Mouse (Mus musculus) stomach, embryonic 16.5 days (tissue): ENCODE measurements around the gene Brd3os. TPM values are rescaled to one million over a fixed set of nuclear protein-coding genes. Genes with fewer than 3 reads are reported as not detected.

Experiments
- ATAC-seq: fragments of 200-750 bp; cut with Nextera tagmentation; 2 replicates; pipeline ENCODE4 v1.8.0; 2017; ENCODE audit warnings: moderate number of reproducible peaks, moderate TSS enrichment; ENCODE audit not compliant: insufficient read depth, low FRiP score
- H3K27ac ChIP-seq: fragments of 300-500 bp; sonication (generic); 2 replicates; pipeline ENCODE4 v1.5.1; 2014; ENCODE audit warnings: low read length
- H3K27me3 ChIP-seq: fragments of 300-500 bp; sonication (generic); 2 replicates; pipeline ENCODE4 v1.6.1; 2014; ENCODE audit warnings: low read length, control low read depth, mixed read lengths; ENCODE audit not compliant: control insufficient read depth, insufficient read depth
- H3K36me3 ChIP-seq: fragments of 300-500 bp; sonication (generic); 2 replicates; pipeline ENCODE4 v1.6.1; 2014; ENCODE audit warnings: low read length; ENCODE audit not compliant: control insufficient read depth, insufficient read depth
- H3K4me1 ChIP-seq: fragments of 300-500 bp; sonication (generic); 2 replicates; pipeline ENCODE4 v1.6.1; 2014; ENCODE audit warnings: low read length, control low read depth, mixed read lengths; ENCODE audit not compliant: control insufficient read depth, insufficient read depth
- H3K4me2 ChIP-seq: fragments of 300-500 bp; sonication (generic); 2 replicates; pipeline ENCODE4 v1.6.1; 2014; ENCODE audit warnings: low read depth, low read length, mixed read lengths
- H3K4me3 ChIP-seq: fragments of 300-500 bp; sonication (generic); replicated peaks from 2 replicates; pipeline ENCODE4 v1.5.1; 2014; ENCODE audit warnings: mild to moderate bottlenecking, low read length
- H3K9ac ChIP-seq: fragments of 300-500 bp; sonication (generic); 2 replicates; pipeline ENCODE4 v1.6.1; 2014; ENCODE audit warnings: low read length
- H3K9me3 ChIP-seq: fragments of 300-500 bp; sonication (generic); replicated peaks from 2 replicates; pipeline ENCODE4 v1.6.1; 2016; ENCODE audit warnings: low read length, control low read depth; ENCODE audit not compliant: control insufficient read depth
- WGBS: fragments of 180-500 bp; shearing (Covaris S2); extraction: QIAGEN DNeasy Blood & Tissue Kit; methylation state at CpG from one replicate; pipeline ENCODE4 v1.1.7; 2014; 5-methylcytosine and 5-hydroxymethylcytosine counted together
- polyA plus RNA-seq: library from polyadenylated mRNA; unstranded; fragments of >200 nt; fragmentation: Nextera tagmentation; extraction: Ambion mirVana; gene quantifications from 2 replicates; pipeline ENCODE4 v1.2.1, GENCODE M21; 2015

Gene Brd3os
- polyA plus RNA-seq, 1 experiment from 2014 or later, result 7.7 TPM

DNA sequence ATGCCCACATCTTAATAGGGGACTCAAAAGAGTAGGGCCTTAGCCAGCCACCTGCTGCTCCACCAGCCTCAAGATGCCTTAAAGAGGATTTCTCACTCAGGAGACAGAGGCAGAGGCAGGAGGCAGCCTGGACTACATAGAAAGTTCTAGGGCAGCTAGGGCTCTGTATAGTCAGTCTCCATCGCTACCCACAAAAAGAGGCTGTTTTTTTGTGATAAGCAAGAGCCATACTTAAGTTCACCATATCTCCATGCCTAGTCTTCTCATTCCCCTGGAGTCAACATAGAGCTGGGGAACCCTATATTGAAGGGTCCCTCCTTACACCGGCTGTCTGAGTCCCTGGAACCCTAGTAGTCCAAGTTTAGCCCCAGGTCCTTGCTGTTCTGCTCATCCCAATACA, 28.4 kb downstream of the Brd3os start:
- 87% methylated on average over 2 of the region's 2 CpGs for WGBS
- H3K27ac ChIP-seq, result no peak overlapping the region
- H3K4me2 ChIP-seq, result no peak overlapping the region
- no peaks in the 10 kb centered on the region for H3K9me3 ChIP-seq
- H3K4me1 ChIP-seq, result peaks cover 39% of the 10 kb centered on the region
- H3K4me3 ChIP-seq, result no peak overlapping the region
- ATAC-seq, result no peak
- no peaks in the 10 kb centered on the region for H3K27me3 ChIP-seq
- no peak overlapping the region for H3K9ac ChIP-seq
- no peaks in the 10 kb centered on the region for H3K36me3 ChIP-seq

DNA sequence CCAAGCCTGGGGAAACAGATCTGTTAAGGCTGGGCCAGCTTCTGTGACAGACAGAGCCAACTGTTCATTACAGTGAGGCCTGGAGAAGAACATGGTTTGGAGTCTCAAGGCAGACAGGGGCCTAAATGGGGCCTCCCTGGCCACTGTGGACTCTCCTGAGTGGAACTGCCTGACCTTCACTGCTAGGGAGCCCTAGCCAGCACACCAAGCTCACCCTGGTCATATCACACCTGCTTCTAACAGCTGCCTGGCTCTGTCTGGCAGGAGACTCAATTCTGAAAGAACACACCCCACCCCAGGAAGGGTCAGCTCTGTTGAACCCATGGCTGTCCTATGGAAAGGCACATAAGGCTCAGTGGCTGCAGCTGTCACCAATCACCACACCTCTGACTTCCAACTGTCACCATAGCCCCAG, 29.1 kb downstream of the Brd3os start:
- H3K4me3 ChIP-seq, result no peak overlapping the region
- H3K9me3 ChIP-seq, result no peaks in the 10 kb centered on the region
- H3K36me3 ChIP-seq, result no peaks in the 10 kb centered on the region
- H3K4me1 ChIP-seq, result peaks cover 39% of the 10 kb centered on the region
- no peak overlapping the region for H3K9ac ChIP-seq
- H3K27ac ChIP-seq, result no peak overlapping the region
- ATAC-seq, result no peak
- H3K4me2 ChIP-seq, result no peak overlapping the region
- no peaks in the 10 kb centered on the region for H3K27me3 ChIP-seq

DNA sequence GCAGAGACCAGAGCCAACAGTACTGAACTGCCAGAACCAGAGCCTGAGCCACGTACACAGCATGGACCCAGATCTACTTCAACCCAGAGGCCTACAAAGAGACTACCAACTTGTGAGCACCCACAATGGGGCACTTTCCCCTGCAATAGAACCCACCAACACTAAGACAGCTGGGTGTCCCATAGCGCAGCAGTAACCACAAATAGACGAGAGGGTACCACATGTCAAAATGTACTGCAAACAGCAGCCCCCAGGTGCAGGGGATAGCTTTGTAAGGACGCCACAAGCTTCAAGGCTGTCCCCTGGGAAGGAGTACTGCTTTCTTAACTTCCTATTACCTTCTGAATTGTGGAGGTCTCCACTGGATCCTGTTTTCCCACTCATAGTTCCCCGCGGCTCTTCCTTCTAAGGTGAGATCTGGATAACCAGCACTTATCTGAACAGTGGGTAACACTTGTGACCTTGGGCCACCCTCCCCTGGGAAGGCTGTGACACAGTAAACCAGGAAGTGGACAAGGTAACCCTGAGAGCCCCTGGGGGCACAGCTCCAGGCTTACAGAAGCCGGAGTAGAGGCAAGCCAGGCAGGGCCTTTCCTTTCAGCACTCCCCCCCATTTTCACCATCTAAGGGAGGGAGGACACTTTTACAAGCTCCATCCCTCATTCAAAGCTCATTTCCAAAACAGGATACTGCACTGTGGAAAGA, 31.1 kb downstream of the Brd3os start:
- no peak for ATAC-seq
- 47% methylated on average over 7 of the region's 7 CpGs for WGBS
- Histone ChIP-seq H3K4me3 (peak overlapping the region; percentile 97), H3K4me2 (peak overlapping the region; percentile 62), H3K9me3 (no peaks in the 10 kb centered on the region), H3K9ac (no peak overlapping the region; the same call in 1 of the 2 replicates), H3K36me3 (no peaks in the 10 kb centered on the region), H3K27ac (no peak overlapping the region), H3K4me1 (peaks cover 46% of the 10 kb centered on the region), H3K27me3 (no peaks in the 10 kb centered on the region)

DNA sequence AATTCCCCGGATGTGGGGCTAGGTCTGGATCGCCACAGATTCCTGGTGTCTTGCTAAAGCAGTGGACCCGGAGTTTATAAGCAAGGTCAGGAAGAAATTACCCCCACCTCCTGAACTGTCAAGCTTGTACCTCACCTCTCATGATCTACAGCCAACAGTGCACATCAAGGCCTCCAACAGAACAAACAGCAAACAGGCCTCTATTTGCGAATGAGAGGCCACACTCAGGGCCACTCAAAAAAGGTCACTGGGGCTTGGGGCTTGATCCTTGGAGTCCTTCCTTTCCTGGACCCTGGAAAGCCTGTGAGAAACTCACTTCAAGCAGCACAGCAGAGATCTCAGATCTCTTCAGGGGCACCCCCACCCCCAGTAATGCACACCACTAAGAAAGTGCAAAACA, 31.8 kb downstream of the Brd3os start:
- 10% methylated on average over 4 of the region's 4 CpGs for WGBS
- Histone ChIP-seq H3K27me3 (no peaks in the 10 kb centered on the region), H3K27ac (peak overlapping the region; percentile 16; the same call in 1 of the 2 replicates), H3K4me1 (peaks cover 46% of the 10 kb centered on the region), H3K4me3 (peak overlapping the region; percentile 97), H3K9me3 (no peaks in the 10 kb centered on the region), H3K4me2 (peak overlapping the region; percentile 62), H3K9ac (peak overlapping the region; percentile 96), H3K36me3 (no peaks in the 10 kb centered on the region)
- no peak for ATAC-seq

DNA sequence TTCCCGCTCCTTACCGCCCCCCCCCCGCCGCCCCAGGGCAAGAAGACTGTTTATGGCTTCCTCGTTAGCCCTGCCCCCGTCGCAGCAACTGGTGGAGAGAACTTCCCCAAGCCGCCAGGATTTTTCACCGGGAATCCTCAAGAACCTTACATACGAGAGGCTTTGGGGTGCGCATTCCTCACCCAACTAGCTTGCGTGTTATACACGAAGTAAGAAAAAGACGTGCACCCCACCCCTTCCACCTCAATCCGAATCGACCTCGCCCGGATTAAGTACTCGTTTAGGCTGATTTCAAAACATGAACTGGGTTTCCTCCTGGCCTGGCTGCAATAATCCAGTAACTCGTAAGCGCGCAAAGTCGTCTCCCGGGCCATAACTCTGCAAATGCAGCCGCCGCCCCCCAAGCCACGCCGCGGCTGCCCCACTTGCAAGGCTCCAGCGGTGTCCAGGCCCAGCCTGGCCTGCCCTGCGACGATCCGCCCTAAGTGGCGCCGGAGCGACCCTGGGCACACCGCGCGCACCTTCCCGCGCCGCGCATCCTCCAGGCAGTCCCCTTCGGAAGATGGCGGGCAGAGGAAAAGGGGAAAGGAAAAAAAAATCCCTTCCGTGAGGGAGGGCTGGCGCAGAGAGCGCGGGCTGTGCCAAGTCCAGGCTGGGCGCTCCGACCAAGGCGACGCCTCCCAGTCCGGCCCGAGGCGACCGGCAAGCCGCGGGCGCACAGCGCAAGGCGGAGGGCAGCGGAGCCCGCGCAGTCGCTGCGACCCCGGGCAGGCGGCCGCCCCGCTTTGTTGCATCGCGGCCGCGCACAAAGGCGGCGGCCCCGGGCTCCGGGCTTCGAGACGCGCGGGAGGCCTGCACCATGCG, 32.7 kb downstream of the Brd3os start:
- peak overlapping the region; percentile 97 for H3K27ac ChIP-seq
- H3K27me3 ChIP-seq, result no peaks in the 10 kb centered on the region
- ATAC-seq, result peak; percentile 23; the same call in 1 of the 2 replicates
- H3K9me3 ChIP-seq, result no peaks in the 10 kb centered on the region
- no peaks in the 10 kb centered on the region for H3K36me3 ChIP-seq
- under 1% methylated on average over 81 of the region's 84 CpGs for WGBS
- peak overlapping the region; percentile 97 for H3K4me3 ChIP-seq
- peak overlapping the region; percentile 96 for H3K9ac ChIP-seq
- peak overlapping the region; percentile 62 for H3K4me2 ChIP-seq
- H3K4me1 ChIP-seq, result peaks cover 37% of the 10 kb centered on the region; the same call in 1 of the 2 replicates

DNA sequence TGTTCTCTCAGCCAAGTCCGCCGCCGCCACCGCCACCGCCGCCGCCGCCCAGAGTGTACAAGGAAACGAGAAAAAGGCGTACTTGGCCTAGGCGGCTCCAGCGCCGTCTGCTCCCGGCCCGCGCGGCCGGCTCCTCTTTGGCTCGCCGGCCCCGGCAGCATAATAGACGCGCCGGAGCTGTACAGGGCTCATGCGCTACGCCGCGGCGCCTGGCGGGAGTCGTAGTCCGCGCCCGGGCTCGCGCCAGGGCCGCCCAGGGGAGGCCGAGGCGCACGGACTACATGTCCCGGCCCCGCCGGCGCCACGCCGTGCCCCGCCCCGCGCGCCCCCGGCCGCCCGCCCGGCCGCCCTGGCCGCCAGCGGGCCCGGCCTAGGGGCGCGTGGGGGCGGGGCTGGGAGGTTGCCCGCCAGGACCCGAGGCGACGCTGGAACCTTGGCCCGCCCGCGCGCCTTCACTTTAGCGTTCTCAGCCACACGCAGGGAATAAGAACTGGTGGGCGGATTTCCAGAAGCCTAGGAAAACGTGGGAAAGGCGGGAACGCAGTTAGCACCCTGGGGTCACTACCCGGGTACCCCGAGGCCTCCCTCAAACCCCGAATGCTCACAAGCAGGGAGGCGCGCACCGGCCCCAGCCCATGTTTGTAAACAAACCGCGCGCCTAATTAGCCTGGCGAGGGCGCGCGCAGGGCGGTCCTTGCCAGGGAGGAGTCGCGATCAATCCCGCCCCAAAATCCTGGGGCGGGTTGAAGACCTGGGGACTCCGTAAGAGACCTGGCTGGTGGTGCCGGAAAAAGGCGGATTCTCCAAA, 33.6 kb downstream of the Brd3os start:
- H3K4me2 ChIP-seq, result peak overlapping the region; percentile 62
- under 1% methylated on average over 96 of the region's 96 CpGs for WGBS
- peak overlapping the region; percentile 97 for H3K27ac ChIP-seq
- no peaks in the 10 kb centered on the region for H3K36me3 ChIP-seq
- H3K9me3 ChIP-seq, result no peaks in the 10 kb centered on the region
- H3K4me3 ChIP-seq, result peak overlapping the region; percentile 97
- peaks cover 31% of the 10 kb centered on the region; the same call in 1 of the 2 replicates for H3K4me1 ChIP-seq
- ATAC-seq, result peak; percentile 97
- peak overlapping the region; percentile 96 for H3K9ac ChIP-seq
- H3K27me3 ChIP-seq, result no peaks in the 10 kb centered on the region

DNA sequence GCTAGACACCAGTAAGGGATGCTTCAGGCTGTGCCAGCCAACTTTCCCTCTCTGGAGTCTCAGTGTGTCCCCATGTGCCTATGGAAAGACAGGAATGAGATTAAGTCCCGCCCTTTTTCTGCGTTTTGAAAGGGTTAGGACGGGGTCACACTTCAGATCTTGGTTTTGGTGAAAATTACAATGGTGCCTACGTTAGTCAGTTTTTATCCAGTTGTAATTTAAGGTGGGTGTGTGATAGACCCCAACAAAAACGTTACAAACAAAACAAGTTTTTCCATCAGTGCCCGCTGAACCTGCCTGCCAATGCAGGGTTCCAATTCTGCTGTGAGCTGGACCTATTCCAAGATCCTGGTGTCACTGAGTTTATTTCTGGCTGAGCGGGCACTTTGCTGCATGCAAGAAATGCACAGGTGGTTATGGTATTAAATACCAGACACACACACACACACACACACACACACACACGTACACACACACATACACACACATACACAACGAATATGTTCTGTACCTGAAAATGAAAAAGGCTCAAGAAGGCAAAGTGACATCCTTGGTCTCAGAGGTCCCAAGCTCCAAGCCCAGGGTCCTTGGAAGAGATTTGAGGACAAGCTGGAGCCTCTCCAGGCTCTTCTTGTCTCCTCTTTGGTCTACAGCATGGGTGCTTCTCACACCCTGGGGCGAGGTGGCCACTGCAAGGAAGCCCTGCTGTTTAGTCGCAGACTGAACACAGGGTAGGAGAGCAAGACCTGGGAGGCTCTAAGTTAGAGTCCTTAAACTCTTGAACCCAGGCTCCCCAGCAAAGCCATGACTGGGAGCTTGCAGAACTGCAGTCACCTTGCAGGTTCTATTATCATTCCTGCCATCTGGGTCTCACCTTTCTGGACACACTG, 34.4 kb downstream of the Brd3os start:
- peak overlapping the region; percentile 59 for H3K4me2 ChIP-seq
- peaks cover 26% of the 10 kb centered on the region; the same call in 1 of the 2 replicates for H3K4me1 ChIP-seq
- H3K36me3 ChIP-seq, result no peaks in the 10 kb centered on the region
- no peaks in the 10 kb centered on the region for H3K9me3 ChIP-seq
- WGBS, result 23% methylated on average over 11 of the region's 11 CpGs
- no peak for ATAC-seq
- H3K27ac ChIP-seq, result peak overlapping the region; percentile 93
- H3K27me3 ChIP-seq, result no peaks in the 10 kb centered on the region
- peak overlapping the region; percentile 97 for H3K4me3 ChIP-seq
- H3K9ac ChIP-seq, result peak overlapping the region; percentile 72

DNA sequence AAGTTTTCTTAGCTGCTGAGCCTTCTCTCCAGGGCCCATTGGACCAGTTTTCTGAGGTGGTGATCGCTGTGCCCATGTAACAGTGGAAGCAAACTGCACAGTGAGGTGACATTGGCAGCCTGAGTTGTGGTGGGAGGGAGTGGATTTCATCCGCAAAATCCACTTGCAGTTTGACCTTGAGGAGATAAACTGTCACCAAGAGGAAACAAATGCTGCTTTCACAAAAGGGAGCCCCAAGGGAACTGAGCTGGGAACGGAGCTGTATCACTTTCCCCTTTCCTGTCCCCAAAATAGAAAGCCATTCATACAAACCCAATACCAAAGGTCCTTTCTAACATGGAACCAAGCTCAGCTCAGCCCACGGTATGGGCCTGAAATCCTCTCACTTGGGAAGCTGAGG, 37.7 kb downstream of the Brd3os start:
- H3K4me3 ChIP-seq, result no peak overlapping the region
- no peak overlapping the region for H3K27ac ChIP-seq
- no peaks in the 10 kb centered on the region for H3K27me3 ChIP-seq
- no peak for ATAC-seq
- H3K9me3 ChIP-seq, result no peaks in the 10 kb centered on the region
- H3K36me3 ChIP-seq, result no peaks in the 10 kb centered on the region
- H3K4me2 ChIP-seq, result no peak overlapping the region
- no peak overlapping the region for H3K9ac ChIP-seq
- 68% methylated on average over 4 of the region's 4 CpGs for WGBS
- peaks cover 7% of the 10 kb centered on the region; the same call in 1 of the 2 replicates for H3K4me1 ChIP-seq
